Mouse (Mus musculus) heart, postnatal 10 days (tissue): ENCODE data around the gene Ibsp. TPM values are rescaled to one million over a fixed set of nuclear protein-coding genes. Genes with fewer than 3 reads are reported as not detected.

Experiments used
- DNase-seq, 2 experiments: peaks; one replicate each; pipeline ENCODE4 v3.0.0; 2021
- intact Hi-C: fragments of 180-260 bp; cut with DNase I; formaldehyde crosslinking; loops from one replicate; pipeline ENCODE4 v1.15.1; 2025
- microRNA-seq, 2 experiments: library from miRNA; unstranded; fragments of <30 nt; microRNA quantifications; one replicate each; pipeline ENCODE4 v1.2.0; 2022
- total RNA-seq, 2 experiments: library from RNA; stranded (reverse); gene quantifications; 2 replicates each; pipeline ENCODE4 v1.2.3; 2021

Gene Ibsp
- total RNA-seq, 2 experiments from 2014 or later = not detected

DNA sequence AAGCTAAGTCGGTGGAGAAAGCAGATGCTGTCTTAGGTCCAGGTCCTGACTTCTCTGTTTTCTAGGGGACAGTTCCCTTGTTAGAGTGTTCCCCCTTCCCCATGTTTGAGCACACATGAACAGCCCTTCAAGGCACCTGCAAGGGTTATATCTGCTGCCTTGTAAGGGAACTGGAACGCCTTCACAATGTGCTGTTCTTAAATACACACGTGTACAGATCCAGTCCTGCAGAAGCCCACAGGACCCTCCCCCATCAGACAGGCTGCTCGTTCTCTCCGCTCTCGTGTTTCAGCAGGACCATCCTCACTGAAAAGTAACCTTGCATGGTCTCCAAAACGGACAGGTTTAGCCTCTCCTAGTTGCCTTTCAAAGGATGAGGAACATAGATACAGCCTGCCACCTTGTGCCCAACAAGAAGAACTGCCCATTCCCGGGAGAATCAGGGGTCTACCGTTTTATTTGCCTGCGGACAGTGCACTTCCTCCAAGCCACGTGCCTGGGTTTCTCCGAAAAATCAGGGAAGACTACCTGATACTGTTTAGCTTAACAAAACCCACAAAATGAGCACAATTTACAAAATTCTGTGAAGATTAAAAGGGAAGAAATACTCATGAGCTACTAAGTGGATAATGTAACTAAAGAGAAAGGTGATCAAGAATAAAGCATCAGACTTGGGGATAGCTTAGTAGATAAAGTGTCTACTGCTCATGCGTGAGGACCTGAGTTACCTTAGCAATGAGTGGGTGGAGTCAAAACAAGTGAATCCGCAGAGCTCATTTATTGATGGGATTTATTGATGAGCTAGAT, 40.9 kb downstream of the Ibsp start:
- peak; percentile 19 to 50 for DNase-seq

DNA sequence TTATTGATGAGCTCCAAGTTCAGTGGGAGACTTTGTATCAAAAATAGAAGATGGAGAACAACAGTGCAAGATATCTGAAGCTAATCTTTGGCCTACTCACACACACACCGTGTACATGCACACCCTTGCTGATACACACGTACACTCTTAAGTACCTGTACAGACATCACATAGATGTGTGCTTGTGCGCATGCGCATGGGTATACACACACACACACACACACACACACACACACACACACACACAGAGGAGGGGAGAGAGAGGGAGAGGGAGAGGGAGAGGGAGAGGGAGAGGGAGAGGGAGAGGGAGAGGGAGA, 41.5 kb downstream of the Ibsp start:
- no peak for DNase-seq
- intact Hi-C loops = loop anchor here (5.0 to 10.0 kb wide), 2 partner anchors 483 to 984 kb away; no protein-coding TSS in a partner anchor

More for the DNA sequence above, 40.9 kb downstream of the Ibsp start:
- intact Hi-C loops = loop anchor here (2.0 to 10.0 kb wide), 3 partner anchors 341 to 985 kb away; no protein-coding TSS in a partner anchor

DNA sequence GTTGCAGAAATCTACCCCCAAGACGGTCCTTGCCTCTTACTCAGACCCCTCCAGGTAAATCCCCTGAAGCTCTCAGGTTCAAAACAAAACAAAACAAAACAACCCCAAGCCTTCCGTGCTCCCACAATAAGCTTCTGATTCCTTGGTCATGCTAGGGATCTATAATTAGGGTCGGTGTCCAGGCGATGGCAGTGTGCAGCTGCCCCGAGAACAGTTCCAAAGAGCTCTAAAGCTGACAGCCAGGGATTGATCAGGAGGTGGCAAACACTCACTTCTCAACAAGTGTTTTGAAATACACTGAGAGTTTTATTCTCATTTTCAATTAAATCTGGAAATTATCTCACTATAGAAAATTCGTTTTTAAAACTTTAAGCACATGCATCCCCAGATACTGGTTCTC, 43.9 kb downstream of the Ibsp start:
- no peak for DNase-seq
- intact Hi-C loops = loop anchor here (1.0 to 10.0 kb wide), 3 partner anchors 103 to 982 kb away; no protein-coding TSS in a partner anchor

DNA sequence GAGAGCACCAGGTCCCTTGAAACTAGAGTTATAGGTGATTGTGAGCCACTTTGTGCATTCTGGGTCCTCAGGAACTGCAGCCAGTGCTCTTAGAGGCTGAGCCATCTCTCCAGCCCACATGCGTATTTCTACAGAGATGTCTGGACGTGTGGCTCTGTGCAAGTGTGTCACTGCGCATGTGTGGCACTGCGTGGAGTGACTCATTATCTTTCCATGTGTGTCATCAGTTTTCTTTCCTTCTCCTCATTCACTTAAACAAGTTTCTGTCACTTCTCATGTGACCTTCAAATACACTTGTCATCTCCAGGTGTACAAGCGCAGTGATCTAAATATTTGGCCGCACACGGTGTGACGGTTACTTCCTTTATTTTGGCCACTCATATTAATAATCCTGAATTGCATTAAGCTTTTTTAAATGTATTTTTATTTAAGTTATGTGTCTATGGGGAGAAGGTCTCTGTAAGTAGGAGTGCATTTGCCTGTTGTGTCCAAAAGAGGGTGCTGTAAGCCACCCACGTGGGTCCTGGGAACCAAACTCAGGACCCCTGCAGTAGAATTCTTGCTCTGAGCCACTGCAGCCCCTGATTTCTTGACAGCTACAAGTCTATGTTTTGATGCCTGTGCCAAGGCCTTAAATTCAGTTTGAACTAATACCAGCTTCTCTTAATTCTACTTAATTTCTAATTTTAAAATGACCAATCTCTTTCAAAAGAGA, 45.7 kb downstream of the Ibsp start:
- peak in 1 of 2 experiments; percentile 21 for DNase-seq
- intact Hi-C loops = loop anchor here (2.0 to 10.0 kb wide), 3 partner anchors 88 to 980 kb away; no protein-coding TSS in a partner anchor

GRCm38 (mm10) chr5:104345241-104345630, 46.3 kb downstream of the Ibsp start:
- peak; percentile 24 to 40 for DNase-seq
- intact Hi-C loops = loop anchor here (2.0 to 10.0 kb wide), 2 partner anchors 88 to 980 kb away; no protein-coding TSS in a partner anchor

DNA sequence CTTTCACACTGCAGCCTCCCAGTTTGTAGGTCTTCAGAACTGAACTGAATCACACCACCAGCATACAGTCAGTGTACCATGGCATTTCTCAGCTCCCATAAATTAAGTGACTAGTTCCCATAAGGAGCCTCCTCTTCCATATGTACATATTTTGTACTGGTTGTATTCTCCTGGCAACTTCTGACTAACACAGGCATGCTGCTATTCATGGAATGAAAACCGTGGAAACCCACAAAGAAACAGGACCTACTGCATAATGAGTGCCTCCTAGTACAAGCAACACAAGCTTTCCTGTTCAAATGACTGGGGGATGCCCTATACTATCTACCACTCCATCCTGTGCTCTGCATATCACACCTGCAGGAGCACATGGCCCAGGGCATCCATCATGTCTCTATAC, 52.1 kb downstream of the Ibsp start:
- intact Hi-C loops = no loop called here

GRCm38 (mm10) chr5:104351874-104352273, 52.9 kb downstream of the Ibsp start:
- no peak for DNase-seq
- intact Hi-C loops = no loop called here

More for the DNA sequence above, 52.1 kb downstream of the Ibsp start:
- no peak for DNase-seq

- intact Hi-C loops = no loop called here
- no peak for DNase-seq
Measured at GRCm38 (mm10) chr5:104357575-104357974, 58.6 kb downstream of the Ibsp start.

GRCm38 (mm10) chr5:104358592-104358991, 59.6 kb downstream of the Ibsp start:
- intact Hi-C loops = no loop called here
- DNase-seq = no peak

GRCm38 (mm10) chr5:104359257-104359656, 60.3 kb downstream of the Ibsp start:
- intact Hi-C loops = no loop called here

More at GRCm38 (mm10) chr5:104359257-104359656, 60.3 kb downstream of the Ibsp start:
- no peak for DNase-seq

Small RNAs within 50 kb of the gene (microRNA-seq; reads per million reads assigned to microRNA genes)
- 0 reads per million in 2 experiments for gene Gm23616

Other genes with a start within 250 kb of the Ibsp start
- not detected for gene Gm17660, start 221.6 kb upstream of the Ibsp start, total RNA-seq
- gene Sparcl1, start 185.4 kb upstream of the Ibsp start, total RNA-seq = 100 to 1,000 TPM; 372 to 394 TPM
- gene Dspp, start 128.5 kb upstream of the Ibsp start, total RNA-seq = not detected
- not detected for gene Dmp1, start 96.6 kb upstream of the Ibsp start, total RNA-seq
- not detected for gene Mepe, start 26.2 kb downstream of the Ibsp start, total RNA-seq
- under 1 TPM in 1 of 2 experiments, not detected in 1; 0.17 TPM for gene Spp1, start 135.9 kb downstream of the Ibsp start, total RNA-seq
- 10 to 100 TPM; 35.3 to 35.9 TPM for gene Pkd2, start 160.3 kb downstream of the Ibsp start, total RNA-seq
- gene BC005561, start 209.2 kb downstream of the Ibsp start, total RNA-seq = 1 to 10 TPM; 7.0 to 7.4 TPM